Mouse (Mus musculus) thymus, adult 2 months (tissue): ENCODE measurements at regions not wholly inside any gene's neighbourhood (a gene's known extent, or its start where the extent isn't known, plus 50 kb on each side); places are given as distances from the start of the nearest gene placed in this dataset.

Source experiments
- DNase-seq: peaks from one replicate; pipeline ENCODE4 v3.0.0; 2021
- H3K27ac ChIP-seq: fragments of 200-500 bp; 2 replicates; pipeline ENCODE4 v1.5.1; 2012; ENCODE audit warnings: low read length, control low read depth; ENCODE audit not compliant: control insufficient read depth, insufficient read depth
- H3K27me3 ChIP-seq: fragments of 200-500 bp; 2 replicates; pipeline ENCODE4 v1.6.1; 2012; ENCODE audit warnings: mild to moderate bottlenecking, low read length, moderate library complexity, mixed read lengths; ENCODE audit not compliant: control insufficient read depth, insufficient read depth
- H3K36me3 ChIP-seq: fragments of 200-500 bp; 2 replicates; pipeline ENCODE4 v1.6.1; 2012; ENCODE audit warnings: mild to moderate bottlenecking, low read length, moderate library complexity; ENCODE audit not compliant: control insufficient read depth, insufficient read depth
- H3K4me1 ChIP-seq: fragments of 200-500 bp; replicated peaks from 2 replicates; pipeline ENCODE4 v1.6.1; 2012; ENCODE audit warnings: low read length; ENCODE audit not compliant: control insufficient read depth, insufficient read depth
- H3K4me3 ChIP-seq: fragments of 200-500 bp; 2 replicates; pipeline ENCODE4 v1.5.1; 2012; ENCODE audit warnings: mild to moderate bottlenecking, low read length, control low read depth, moderate library complexity; ENCODE audit not compliant: control insufficient read depth, insufficient read depth
- CTCF ChIP-seq: fragments of 200-500 bp; IDR thresholded peaks from 2 replicates; pipeline ENCODE4 v1.5.1; 2012; ENCODE audit warnings: mild to moderate bottlenecking, control low read depth, low read length, moderate library complexity, borderline replicate concordance; ENCODE audit not compliant: control insufficient read depth, poor library complexity, insufficient read depth; ENCODE audit errors: extremely low read depth
- POLR2A ChIP-seq: fragments of 200-500 bp; IDR thresholded peaks from 2 replicates; pipeline ENCODE4 v1.6.1; 2012; ENCODE audit warnings: mild to moderate bottlenecking, low read length, control low read depth, moderate library complexity; ENCODE audit not compliant: control insufficient read depth, poor library complexity, insufficient read depth; ENCODE audit errors: extremely low read depth
- WGBS: fragments of 180-500 bp; shearing (Covaris S2); methylation state at CpG from one replicate; pipeline ENCODE4 v1.1.7; 2018; 5-methylcytosine and 5-hydroxymethylcytosine counted together

GRCm38 (mm10) chr10:117567379-117568137 is 61.7 kb upstream of the Cpm start:
- no peak for DNase-seq
- Histone ChIP-seq H3K4me3 (no peak overlapping the region), H3K36me3 (no peaks in the 10 kb centered on the region), H3K4me1 (peaks cover 5% of the 10 kb centered on the region), H3K27me3 (peaks cover 8% of the 10 kb centered on the region; the same call in 1 of the 2 replicates), H3K27ac (no peak overlapping the region)
- 97% methylated on average over 8 of the region's 8 CpGs for WGBS
- no peak for TF ChIP-seq POLR2A
- no peak for TF ChIP-seq CTCF

DNA sequence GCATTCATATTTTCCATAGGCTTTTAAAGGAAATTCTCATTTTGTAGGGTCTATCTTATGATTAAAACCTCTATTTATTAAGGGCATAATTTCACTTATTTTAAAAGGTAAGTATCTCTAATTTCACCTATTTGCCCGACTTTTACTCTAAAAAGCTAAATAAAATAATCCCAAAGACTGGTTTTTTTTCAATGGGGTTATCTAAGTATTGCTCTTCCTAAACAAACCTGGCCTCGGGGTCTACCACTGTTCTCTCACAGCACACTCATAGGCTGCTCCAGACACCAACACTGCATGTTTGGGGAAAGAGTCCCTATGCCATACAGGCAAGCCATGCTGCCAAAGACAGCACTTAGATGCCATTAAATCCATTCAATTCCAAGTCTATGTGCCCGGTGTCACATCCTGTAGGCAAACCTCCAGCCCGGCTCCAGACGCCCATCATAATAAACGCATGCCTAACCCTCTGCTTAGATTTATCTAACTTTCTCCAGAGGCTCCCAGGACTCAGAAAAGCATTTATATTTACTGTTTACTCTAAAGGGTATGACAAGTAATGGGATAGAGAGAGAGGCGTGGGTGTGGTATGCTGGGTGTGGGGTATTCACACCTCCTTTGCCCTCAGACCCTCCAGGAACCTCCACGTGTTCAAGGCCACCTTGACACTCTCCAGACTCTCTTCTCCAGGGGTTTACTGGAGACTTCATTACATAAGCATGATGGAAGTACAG is 62.5 kb upstream of the Cpm start:
- Histone ChIP-seq H3K4me3 (no peak overlapping the region), H3K27ac (no peak overlapping the region), H3K36me3 (no peaks in the 10 kb centered on the region), H3K27me3 (peaks cover 6% of the 10 kb centered on the region; the same call in 1 of the 2 replicates), H3K4me1 (peaks cover 5% of the 10 kb centered on the region)
- no peak for DNase-seq
- WGBS: 97% methylated on average over 8 of the region's 8 CpGs
- no peak for TF ChIP-seq POLR2A
- TF ChIP-seq CTCF: no peak

- WGBS: 92% methylated on average over 3 of the region's 3 CpGs
Measured at GRCm38 (mm10) chr10:117566204-117566603, 63.1 kb upstream of the Cpm start.

DNA sequence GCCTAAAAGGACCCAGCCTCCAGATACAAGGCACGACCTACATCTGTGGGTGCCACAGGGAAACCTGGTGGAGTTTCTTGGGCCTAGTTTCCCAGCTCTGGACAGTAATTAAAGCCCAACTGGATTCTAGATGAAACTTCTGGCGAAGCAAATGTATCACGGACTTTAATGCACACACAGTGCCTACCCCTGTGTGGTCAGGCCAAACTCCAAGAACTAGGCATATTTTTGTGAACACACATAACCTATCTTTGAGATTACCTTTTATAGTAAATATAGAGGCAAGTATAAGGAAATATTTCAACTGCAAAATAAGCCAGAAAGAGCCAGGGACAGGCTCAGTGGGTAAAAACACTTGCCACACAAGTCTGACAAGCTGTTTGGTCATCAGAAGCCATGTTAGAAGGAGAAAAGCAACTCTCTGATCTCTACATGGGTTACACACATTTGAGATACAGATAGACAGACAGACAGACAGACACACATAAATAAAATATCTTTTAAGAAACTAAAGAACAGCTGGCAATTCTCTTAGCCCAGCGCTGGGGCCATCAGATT is 63.7 kb upstream of the Cpm start:
- TF ChIP-seq CTCF: no peak
- TF ChIP-seq POLR2A: no peak
- H3K4me1 ChIP-seq: no peaks in the 10 kb centered on the region
- H3K36me3 ChIP-seq: no peaks in the 10 kb centered on the region
- no peak overlapping the region for H3K4me3 ChIP-seq
- H3K27ac ChIP-seq: no peak overlapping the region
- WGBS: 97% methylated on average over 4 of the region's 4 CpGs
- no peak for DNase-seq
- H3K27me3 ChIP-seq: peaks cover 2% of the 10 kb centered on the region; the same call in 1 of the 2 replicates

More at GRCm38 (mm10) chr10:117566204-117566603, 63.1 kb upstream of the Cpm start:
- no peak overlapping the region for H3K27ac ChIP-seq
- DNase-seq: no peak
- peaks cover 3% of the 10 kb centered on the region; the same call in 1 of the 2 replicates for H3K4me1 ChIP-seq
- TF ChIP-seq POLR2A (no peak), CTCF (no peak)
- H3K4me3 ChIP-seq: no peak overlapping the region
- H3K27me3 ChIP-seq: peaks cover 3% of the 10 kb centered on the region; the same call in 1 of the 2 replicates
- H3K36me3 ChIP-seq: no peaks in the 10 kb centered on the region

DNA sequence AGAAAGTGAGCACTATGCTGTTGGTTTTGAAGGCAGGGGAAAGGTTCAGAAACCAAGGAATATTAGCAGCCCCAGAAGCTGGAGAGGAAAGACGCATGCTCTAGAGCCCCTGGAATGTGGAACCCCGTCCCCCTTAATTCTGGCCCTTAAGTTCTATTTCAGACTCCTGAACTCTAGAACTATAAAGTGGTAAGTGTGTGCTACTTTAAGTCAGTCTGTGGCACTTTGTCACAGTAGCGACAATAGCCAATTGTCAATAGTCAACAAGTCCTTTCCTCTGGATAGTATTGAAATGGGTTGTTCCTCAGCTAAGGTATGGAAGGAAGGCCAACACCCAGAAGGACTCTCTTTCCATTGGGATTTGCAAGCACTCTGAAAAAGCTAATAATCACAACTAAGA is 64.2 kb upstream of the Cpm start:
- WGBS: 97% methylated on average over 3 of the region's 3 CpGs
- H3K27me3 ChIP-seq: peaks cover under 1% of the 10 kb centered on the region; the same call in 1 of the 2 replicates

GRCm38 (mm10) chr10:117564118-117565040 is 64.9 kb upstream of the Cpm start:
- H3K36me3 ChIP-seq: no peaks in the 10 kb centered on the region
- no peak for TF ChIP-seq POLR2A
- no peak for TF ChIP-seq CTCF
- H3K27ac ChIP-seq: no peak overlapping the region
- no peaks in the 10 kb centered on the region for H3K4me1 ChIP-seq
- WGBS: 74% methylated on average over 12 of the region's 12 CpGs
- no peak for DNase-seq
- no peaks in the 10 kb centered on the region; the same call in 1 of the 2 replicates for H3K27me3 ChIP-seq
- H3K4me3 ChIP-seq: no peak overlapping the region

More for the DNA sequence above, 64.2 kb upstream of the Cpm start:
- no peak for DNase-seq
- no peaks in the 10 kb centered on the region for H3K4me1 ChIP-seq
- H3K4me3 ChIP-seq: no peak overlapping the region
- no peaks in the 10 kb centered on the region for H3K36me3 ChIP-seq
- no peak for TF ChIP-seq POLR2A
- no peak for TF ChIP-seq CTCF
- no peak overlapping the region for H3K27ac ChIP-seq
